Mouse (Mus musculus) brain, adult 10 weeks (tissue): Measurements from ENCODE around the gene Mad2l1. TPM values are rescaled to one million over a fixed set of nuclear protein-coding genes. Genes with fewer than 3 reads are reported as not detected.

Experiments
- polyA plus RNA-seq: library from polyadenylated mRNA; stranded (reverse); fragments of 350-450 nt; fragmentation: Illumina TruSeq; extraction: RNeasy Lipid Tissue Mini Kit (QIAGEN cat#74804); gene quantifications from one replicate; pipeline ENCODE4 v1.2.3, GENCODE M21; 2015; ENCODE audit warnings: low read depth, low replicate concordance

Gene Mad2l1
- 13.1 TPM for polyA plus RNA-seq

DNA sequence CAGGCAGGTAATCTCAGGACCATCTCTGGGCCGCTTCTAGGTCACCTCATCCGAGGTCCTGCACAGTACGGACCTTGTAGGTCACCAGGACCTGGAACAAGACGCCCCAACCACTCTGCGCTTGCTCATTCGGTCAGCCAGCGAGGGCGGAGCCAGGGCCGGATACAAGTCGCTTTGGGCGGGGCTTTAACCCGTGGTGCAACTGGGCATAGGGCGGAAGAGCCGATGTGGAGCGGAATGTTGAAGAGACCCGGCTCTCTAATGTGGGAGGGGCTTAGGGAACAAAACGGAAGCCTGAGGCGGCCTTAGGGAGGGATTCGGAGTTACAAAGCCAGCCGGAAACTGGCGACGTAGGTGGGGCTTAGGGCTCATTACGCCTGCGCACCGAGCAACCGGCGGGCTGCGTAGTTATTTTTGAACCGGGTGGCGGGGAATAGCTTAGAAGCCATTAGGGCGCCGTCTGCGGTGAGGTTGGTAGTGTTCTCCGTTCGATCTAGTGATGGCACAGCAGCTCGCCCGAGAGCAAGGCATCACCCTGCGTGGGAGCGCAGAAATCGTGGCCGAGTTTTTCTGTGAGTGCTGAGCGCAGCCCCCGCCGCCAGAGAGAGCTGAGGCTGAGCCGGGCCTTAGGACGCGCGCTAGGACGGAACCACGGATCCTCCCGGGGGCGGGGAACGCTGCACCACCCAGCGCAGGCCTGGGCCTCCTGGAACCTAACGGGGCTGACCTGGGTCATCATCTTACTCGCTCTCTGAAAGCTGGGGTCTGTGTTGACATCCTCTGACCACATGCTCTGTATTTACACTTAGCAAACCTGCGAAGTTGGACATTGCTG is at the start of gene Mad2l1:
Gene Mad2l1, plus strand, starts transcription at position 363 of the 835 bp plus-strand sequence.

DNA sequence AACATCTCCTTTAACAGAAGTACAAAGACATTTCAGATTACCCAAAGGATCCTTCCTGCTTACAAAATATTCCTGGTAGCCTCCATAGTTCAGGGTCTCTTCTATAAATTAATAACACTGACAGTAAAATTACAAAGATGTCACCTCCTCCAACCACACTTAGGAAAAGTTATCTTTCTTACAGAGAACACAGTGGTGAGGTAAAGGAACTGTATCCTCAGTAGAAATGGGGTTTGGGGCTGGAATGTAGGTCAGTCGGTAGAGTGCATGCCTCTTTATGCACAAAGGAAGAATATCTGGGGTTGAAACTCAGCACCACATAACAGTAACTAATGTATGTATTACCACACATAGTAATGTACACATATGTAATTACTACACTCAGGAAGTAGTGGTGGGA is 24.8 kb downstream of the Mad2l1 start, which contains the start of gene Vmn1r32:
Gene Vmn1r32, minus strand, starts transcription at position 101 of the 400 bp plus-strand sequence.

Other genes with a start within 250 kb of the Mad2l1 start
- gene Vmn1r32, start 24.7 kb downstream of the Mad2l1 start, polyA plus RNA-seq: not detected
- gene Vmn1r33, start 82.9 kb downstream of the Mad2l1 start, polyA plus RNA-seq: not detected
- not detected for gene Vmn1r34, start 108.5 kb downstream of the Mad2l1 start, polyA plus RNA-seq
- not detected for gene Vmn1r35, start 150.5 kb downstream of the Mad2l1 start, polyA plus RNA-seq
- gene Vmn1r36, start 183.8 kb downstream of the Mad2l1 start, polyA plus RNA-seq: not detected
- not detected for gene Vmn1r37, start 194.0 kb downstream of the Mad2l1 start, polyA plus RNA-seq
- gene Vmn1r38, start 247.2 kb downstream of the Mad2l1 start, polyA plus RNA-seq: not detected